Mouse (Mus musculus): ENCODE results near the gene Mrps18b. TPM values are rescaled to one million over a fixed set of nuclear protein-coding genes. Genes with fewer than 3 reads are reported as not detected.
"Not testable (repeated sequence)": the region's sequence is repeated elsewhere in the genome, so short reads cannot be mapped to it uniquely, and the experiment has no call there.

Mrps18b gene
- polyA plus RNA-seq, 2 experiments: 62.7 to 68.0 TPM

DNA sequence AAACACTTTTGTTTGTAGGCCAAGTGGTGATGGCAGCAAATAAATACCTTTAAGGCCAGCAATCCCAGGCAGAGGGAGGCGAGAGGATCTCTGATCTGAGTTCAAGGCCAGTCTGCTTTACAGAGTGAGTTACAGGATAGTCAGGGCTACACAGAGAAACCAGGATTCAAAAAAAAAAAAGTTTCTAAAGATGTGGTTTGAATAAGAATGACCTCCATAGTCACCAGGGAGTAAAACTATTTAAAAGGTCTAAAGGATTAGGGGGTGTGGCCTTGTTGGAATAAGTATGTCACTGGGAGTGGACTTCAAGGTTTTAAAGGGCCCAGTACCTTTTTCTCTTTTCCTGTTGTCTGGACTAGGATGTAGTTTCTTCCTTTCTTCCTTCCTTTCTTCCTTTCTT lies 23.8 kb upstream of the Mrps18b start:
- H3K9me3 ChIP-seq (ENCODE audit: control insufficient read depth, low read length): no peaks in the 10 kb centered on the region
- no peaks in the 10 kb centered on the region for H3K4me1 ChIP-seq (ENCODE audit: control insufficient read depth, insufficient read depth, low read length)
- no peak for DNase-seq (ENCODE audit: low spot score)
- H3K4me2 ChIP-seq (replicated peaks; ENCODE audit: low read depth, low read length, severe bottlenecking): no peak overlapping the region
- 60% methylated on average over 1 of the region's 1 CpGs for WGBS
- H3K36me3 ChIP-seq (ENCODE audit: control insufficient read depth, insufficient read depth, low read length): no peaks in the 10 kb centered on the region
- ATAC-seq (ENCODE audit: low FRiP score, low read depth): no peak
- no peak overlapping the region for H3K4me3 ChIP-seq (replicated peaks; ENCODE audit: low read length)
- no peaks in the 10 kb centered on the region for H3K27me3 ChIP-seq (ENCODE audit: control insufficient read depth, insufficient read depth, low read length)
- H3K27ac ChIP-seq (replicated peaks; ENCODE audit: low read depth, low read length): no peak overlapping the region
- no peak for TF ChIP-seq POLR2A (IDR thresholded peaks at IDR 0.05; ENCODE audit: borderline replicate concordance, extremely low read depth, insufficient read depth, insufficient read length)
- no peak overlapping the region for H3K9ac ChIP-seq (ENCODE audit: low read depth, low read length, severe bottlenecking)

DNA sequence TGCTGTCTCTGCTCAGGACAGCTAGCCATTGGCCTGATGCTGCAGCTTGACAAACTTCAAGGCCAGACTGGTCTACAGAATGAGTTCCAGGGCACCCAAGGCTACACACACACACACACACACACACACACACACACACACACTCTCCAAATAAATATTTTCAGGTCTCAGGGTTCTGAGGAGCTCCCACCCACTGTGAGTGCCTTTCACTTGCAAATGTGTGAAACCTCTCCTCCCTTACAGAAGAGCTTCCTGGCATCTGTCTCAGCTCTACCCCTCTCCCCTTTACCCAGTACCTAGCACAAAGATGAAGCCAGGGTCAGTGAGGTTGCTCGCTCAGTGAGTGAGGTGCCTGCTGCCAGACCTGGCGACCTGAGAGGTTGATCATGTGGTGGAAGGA lies 22.9 kb upstream of the Mrps18b start:
- WGBS: 69% methylated on average over 2 of the region's 2 CpGs
- H3K4me3 ChIP-seq (replicated peaks; ENCODE audit: low read length): no peak overlapping the region
- TF ChIP-seq POLR2A (IDR thresholded peaks at IDR 0.05; ENCODE audit: borderline replicate concordance, extremely low read depth, insufficient read depth, insufficient read length): no peak
- H3K36me3 ChIP-seq (ENCODE audit: control insufficient read depth, insufficient read depth, low read length): no peaks in the 10 kb centered on the region
- H3K27me3 ChIP-seq (ENCODE audit: control insufficient read depth, insufficient read depth, low read length): no peaks in the 10 kb centered on the region
- no peak overlapping the region for H3K9ac ChIP-seq (ENCODE audit: low read depth, low read length, severe bottlenecking)
- no peak overlapping the region for H3K27ac ChIP-seq (replicated peaks; ENCODE audit: low read depth, low read length)
- DNase-seq (ENCODE audit: low spot score): no peak
- ATAC-seq (ENCODE audit: low FRiP score, low read depth): no peak
- H3K9me3 ChIP-seq (ENCODE audit: control insufficient read depth, low read length): no peaks in the 10 kb centered on the region
- H3K4me1 ChIP-seq (ENCODE audit: control insufficient read depth, insufficient read depth, low read length): no peaks in the 10 kb centered on the region
- H3K4me2 ChIP-seq (replicated peaks; ENCODE audit: low read depth, low read length, severe bottlenecking): no peak overlapping the region

DNA sequence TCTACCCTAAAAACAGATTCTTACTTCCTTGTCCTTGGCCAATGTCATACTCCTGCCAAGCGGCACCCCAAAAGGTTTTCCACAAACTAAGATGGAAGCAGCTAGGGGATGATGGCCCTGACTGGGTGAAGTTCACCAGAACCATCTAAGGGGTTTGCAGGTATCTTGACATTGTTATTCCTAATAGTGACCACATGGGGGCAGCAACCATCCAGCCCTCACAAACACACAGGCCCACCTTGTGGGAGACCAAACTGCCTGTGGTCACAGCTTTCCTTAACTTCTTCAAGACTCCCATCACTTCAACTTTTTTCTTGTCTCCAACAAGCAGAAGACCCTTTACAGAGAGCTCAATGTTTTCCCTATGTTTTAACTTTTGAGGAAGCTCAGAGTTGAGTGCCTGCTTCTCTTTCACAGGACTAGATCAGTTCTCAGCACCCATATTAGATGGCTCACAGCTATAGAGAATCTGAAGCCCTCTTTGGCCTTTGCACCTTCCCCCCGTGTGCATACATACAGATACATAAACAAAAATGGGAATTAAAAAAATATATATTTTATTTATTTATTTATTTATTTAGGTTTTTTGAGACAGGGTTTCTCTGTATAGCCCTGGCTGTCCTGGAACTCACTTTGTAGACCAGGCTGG lies 21.6 kb upstream of the Mrps18b start:
- no peaks in the 10 kb centered on the region for H3K4me1 ChIP-seq (ENCODE audit: control insufficient read depth, insufficient read depth, low read length)
- H3K4me3 ChIP-seq (replicated peaks; ENCODE audit: low read length): no peak overlapping the region
- no peak for TF ChIP-seq POLR2A (IDR thresholded peaks at IDR 0.05; ENCODE audit: borderline replicate concordance, extremely low read depth, insufficient read depth, insufficient read length)
- WGBS: 46% methylated on average over 2 of the region's 2 CpGs
- peak; percentile 65 for DNase-seq (ENCODE audit: low spot score)
- no peak overlapping the region for H3K9ac ChIP-seq (ENCODE audit: low read depth, low read length, severe bottlenecking)
- H3K36me3 ChIP-seq (ENCODE audit: control insufficient read depth, insufficient read depth, low read length): no peaks in the 10 kb centered on the region
- no peak overlapping the region for H3K27ac ChIP-seq (replicated peaks; ENCODE audit: low read depth, low read length)
- no peaks in the 10 kb centered on the region for H3K9me3 ChIP-seq (ENCODE audit: control insufficient read depth, low read length)
- no peaks in the 10 kb centered on the region for H3K27me3 ChIP-seq (ENCODE audit: control insufficient read depth, insufficient read depth, low read length)
- ATAC-seq (ENCODE audit: low FRiP score, low read depth): peak; percentile 81; the same call in 1 of the 2 replicates
- H3K4me2 ChIP-seq (replicated peaks; ENCODE audit: low read depth, low read length, severe bottlenecking): no peak overlapping the region

DNA sequence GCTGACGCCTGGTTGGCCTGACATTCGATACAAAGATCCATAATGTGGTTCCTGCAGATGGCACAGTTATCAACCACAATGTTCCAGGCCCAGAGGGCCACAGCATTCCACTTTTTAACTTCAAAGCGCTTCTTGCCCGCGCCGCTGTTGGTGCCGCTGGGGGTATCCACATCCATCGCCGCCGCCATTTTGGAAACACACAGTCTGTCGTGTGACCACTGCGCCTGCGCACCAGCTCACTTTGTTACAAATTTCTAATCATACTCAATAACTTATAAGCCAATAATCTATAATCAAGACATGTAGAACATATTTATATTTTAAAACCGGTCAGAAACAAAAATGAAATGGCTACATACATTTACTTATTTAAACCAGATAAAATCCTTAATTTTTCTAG lies 19.6 kb upstream of the Mrps18b start:
- 84% methylated on average over 14 of the region's 14 CpGs for WGBS
- not testable (repeated sequence) for H3K9ac ChIP-seq (ENCODE audit: low read depth, low read length, severe bottlenecking); H3K27me3 ChIP-seq (ENCODE audit: control insufficient read depth, insufficient read depth, low read length); H3K36me3 ChIP-seq (ENCODE audit: control insufficient read depth, insufficient read depth, low read length); H3K4me3 ChIP-seq (replicated peaks; ENCODE audit: low read length); H3K4me1 ChIP-seq (ENCODE audit: control insufficient read depth, insufficient read depth, low read length); H3K4me2 ChIP-seq (replicated peaks; ENCODE audit: low read depth, low read length, severe bottlenecking); H3K27ac ChIP-seq (replicated peaks; ENCODE audit: low read depth, low read length); ATAC-seq (ENCODE audit: low FRiP score, low read depth); DNase-seq (ENCODE audit: low spot score); H3K9me3 ChIP-seq (ENCODE audit: control insufficient read depth, low read length)

DNA sequence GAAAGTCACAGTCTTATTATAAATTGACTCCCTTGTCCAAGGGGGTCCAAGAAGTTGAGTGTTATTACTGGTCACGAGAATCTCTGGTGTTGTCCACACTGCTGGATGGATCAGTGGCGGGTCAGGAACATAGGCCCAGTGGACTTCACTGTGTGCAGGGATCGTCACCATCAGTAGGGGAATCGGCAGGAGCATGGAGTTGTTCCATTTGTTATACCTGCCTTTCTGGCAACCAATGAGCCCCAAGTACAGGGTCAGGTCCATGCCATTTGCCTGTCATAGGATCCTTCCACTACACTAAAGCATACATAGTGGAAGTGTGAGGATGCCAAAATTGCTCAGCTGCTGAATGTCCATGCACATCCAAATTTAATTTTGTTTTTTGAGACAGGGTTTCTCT lies 16.4 kb upstream of the Mrps18b start:
- 89% methylated on average over 4 of the region's 4 CpGs for WGBS
- TF ChIP-seq POLR2A (IDR thresholded peaks at IDR 0.05; ENCODE audit: borderline replicate concordance, extremely low read depth, insufficient read depth, insufficient read length): no peak
- Histone ChIP-seq H3K27ac (replicated peaks; ENCODE audit: low read depth, low read length) (no peak overlapping the region), H3K9ac (ENCODE audit: low read depth, low read length, severe bottlenecking) (no peak overlapping the region), H3K27me3 (ENCODE audit: control insufficient read depth, insufficient read depth, low read length) (no peaks in the 10 kb centered on the region), H3K4me3 (replicated peaks; ENCODE audit: low read length) (no peak overlapping the region), H3K4me1 (ENCODE audit: control insufficient read depth, insufficient read depth, low read length) (no peaks in the 10 kb centered on the region), H3K4me2 (replicated peaks; ENCODE audit: low read depth, low read length, severe bottlenecking) (no peak overlapping the region), H3K9me3 (ENCODE audit: control insufficient read depth, low read length) (no peaks in the 10 kb centered on the region), H3K36me3 (ENCODE audit: control insufficient read depth, insufficient read depth, low read length) (peaks cover 34% of the 10 kb centered on the region)
- ATAC-seq (ENCODE audit: low FRiP score, low read depth): no peak
- no peak for DNase-seq (ENCODE audit: low spot score)

DNA sequence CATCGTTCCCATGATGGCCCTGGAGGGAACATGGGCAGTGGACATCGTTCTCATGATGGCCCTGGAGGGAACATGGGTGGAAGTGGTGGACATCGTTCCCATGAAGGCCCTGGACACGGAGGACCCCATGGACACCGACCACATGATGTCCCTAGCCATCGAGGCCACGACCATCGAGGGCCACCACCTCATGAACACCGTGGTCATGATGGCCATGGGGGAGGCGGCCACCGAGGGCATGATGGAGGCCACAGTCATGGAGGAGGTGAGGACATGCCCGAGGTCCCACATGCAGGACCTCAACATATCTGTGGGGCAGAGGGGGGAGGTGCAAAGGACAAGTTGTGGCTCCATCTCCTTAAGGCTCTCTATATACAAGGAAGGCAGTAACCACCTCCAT lies 14.4 kb upstream of the Mrps18b start:
- 93% methylated on average over 12 of the region's 12 CpGs for WGBS
- DNase-seq (ENCODE audit: low spot score) (no peak), ATAC-seq (ENCODE audit: low FRiP score, low read depth) (no peak)
- Histone ChIP-seq H3K9me3 (ENCODE audit: control insufficient read depth, low read length) (no peaks in the 10 kb centered on the region), H3K36me3 (ENCODE audit: control insufficient read depth, insufficient read depth, low read length) (peaks cover 49% of the 10 kb centered on the region), H3K4me3 (replicated peaks; ENCODE audit: low read length) (no peak overlapping the region), H3K4me2 (replicated peaks; ENCODE audit: low read depth, low read length, severe bottlenecking) (no peak overlapping the region), H3K4me1 (ENCODE audit: control insufficient read depth, insufficient read depth, low read length) (no peaks in the 10 kb centered on the region), H3K27ac (replicated peaks; ENCODE audit: low read depth, low read length) (no peak overlapping the region), H3K27me3 (ENCODE audit: control insufficient read depth, insufficient read depth, low read length) (no peaks in the 10 kb centered on the region), H3K9ac (ENCODE audit: low read depth, low read length, severe bottlenecking) (no peak overlapping the region)
- TF ChIP-seq POLR2A (IDR thresholded peaks at IDR 0.05; ENCODE audit: borderline replicate concordance, extremely low read depth, insufficient read depth, insufficient read length): no peak

Measured in limb, embryonic 14.5 days (tissue).